In genomic region chr15:102149561-102149960, GRCm38 (mm10) we compare ENCODE assay signal across 19 mouse cellular contexts. TPM values are rescaled to one million over a fixed set of nuclear protein-coding genes. Genes with fewer than 3 reads are reported as not detected.
A peak's percentile ranks its signal among the peaks of the same experiment; 100 is the strongest.
DNase-seq lines count a peak whose midpoint lies in the region; ATAC-seq and TF ChIP-seq lines count a peak whose summit lies in the region.
"Had no signal": no experiment of that assay in that cellular context is flagged by ENCODE, and none has a peak within 500 bp of the region (broad histone marks: within the 10 kb centered on the region; RNA-seq: fewer than 3 reads in every experiment).

No protein-coding gene starts in this region.

- peak; percentile 70 for DNase-seq in kidney, adult 2 months
- DNase-seq in kidney, postnatal 14 days: peak; percentile 45
- no peak for DNase-seq in gastrocnemius, postnatal 10 days
- no peak for DNase-seq in frontal cortex, postnatal 10 days (ENCODE audit: low spot score in 2 of 2)
- no peak for DNase-seq in thymus, postnatal 4 days
- DNase-seq: adrenal gland, postnatal 25 days; cerebellum, adult 2 months; gastrocnemius, adult 2 months; lung, postnatal 10 days; right cerebral cortex, adult 18-20 months; spleen, adult 18-20 months had no signal

- H3K4me3 ChIP-seq in kidney, adult 2 months (ENCODE audit: insufficient read depth, low read depth, low read length): no peak overlapping the region
- H3K4me3 ChIP-seq in kidney, embryonic 14.5 days (ENCODE audit: low read length): no peak overlapping the region
- H3K4me3 ChIP-seq in liver, embryonic 15.5 days (replicated peaks): no peak overlapping the region
- H3K4me3 ChIP-seq: embryonic facial prominence, embryonic 12.5 days; forebrain, embryonic 15.5 days; gastrocnemius, adult 2 months; hindbrain, embryonic 13.5 days had no signal

- no peak overlapping the region for H3K9ac ChIP-seq in kidney, embryonic 14.5 days (ENCODE audit: low read depth, low read length)
- H3K9ac ChIP-seq in liver, embryonic 15.5 days: no peak overlapping the region
- H3K9ac ChIP-seq: embryonic facial prominence, embryonic 12.5 days; forebrain, embryonic 15.5 days had no signal

- H3K36me3 ChIP-seq in kidney, adult 2 months (ENCODE audit: control insufficient read depth, insufficient read depth, low read length): no peaks in the 10 kb centered on the region
- H3K36me3 ChIP-seq in kidney, embryonic 14.5 days (ENCODE audit: control insufficient read depth, insufficient read depth, low read length): no peaks in the 10 kb centered on the region
- H3K36me3 ChIP-seq in liver, embryonic 15.5 days (replicated peaks): 0 out of 2 replicates have a peak, but pooled peaks cover 1% of the 10 kb centered on the region
- H3K36me3 ChIP-seq: embryonic facial prominence, embryonic 12.5 days; forebrain, embryonic 15.5 days; hindbrain, embryonic 13.5 days had no signal

- WGBS in kidney, adult 2 months: 64% methylated on average over 4 of the region's 4 CpGs
- 67% methylated on average over 4 of the region's 4 CpGs for WGBS in kidney, embryonic 14.5 days
- 68% methylated on average over 4 of the region's 4 CpGs for WGBS in liver, embryonic 15.5 days (ENCODE audit: insufficient replicate concordance)

- peaks cover 13% of the 10 kb centered on the region for H3K4me1 ChIP-seq in kidney, adult 2 months (ENCODE audit: control insufficient read depth, insufficient read depth, low read length)
- peaks cover 9% of the 10 kb centered on the region; the same call in 1 of the 2 replicates for H3K4me1 ChIP-seq in kidney, embryonic 14.5 days (ENCODE audit: control insufficient read depth, insufficient read depth, low read length)
- peaks cover 44% of the 10 kb centered on the region for H3K4me1 ChIP-seq in liver, embryonic 15.5 days (replicated peaks)

- H3K9me3 ChIP-seq in kidney, embryonic 14.5 days (ENCODE audit: control insufficient read depth, low read length): no peaks in the 10 kb centered on the region
- H3K9me3 ChIP-seq in liver, embryonic 15.5 days (replicated peaks): no peaks in the 10 kb centered on the region
- H3K9me3 ChIP-seq: embryonic facial prominence, embryonic 12.5 days; forebrain, embryonic 15.5 days; hindbrain, embryonic 13.5 days; megakaryocyte, embryonic 14.5 days had no signal

- no peak overlapping the region for H3K27ac ChIP-seq in kidney, adult 2 months (ENCODE audit: insufficient read depth, low read depth, low read length)
- no peak overlapping the region for H3K27ac ChIP-seq in kidney, embryonic 14.5 days (ENCODE audit: low read depth, low read length)
- H3K27ac ChIP-seq in liver, embryonic 15.5 days (replicated peaks): peak overlapping the region; percentile 89
- H3K27ac ChIP-seq: embryonic facial prominence, embryonic 12.5 days; forebrain, embryonic 15.5 days; hindbrain, embryonic 13.5 days had no signal

- H3K27me3 ChIP-seq in kidney, adult 2 months (replicated peaks; ENCODE audit: control insufficient read depth, insufficient read depth, low read length): no peaks in the 10 kb centered on the region
- peaks cover 10% of the 10 kb centered on the region for H3K27me3 ChIP-seq in kidney, embryonic 14.5 days (ENCODE audit: control insufficient read depth, insufficient read depth, low read length)
- peaks cover 17% of the 10 kb centered on the region for H3K27me3 ChIP-seq in liver, embryonic 15.5 days

- no peak for ATAC-seq in kidney, embryonic 14.5 days (ENCODE audit: low FRiP score, low TSS enrichment)
- peak; percentile 5; the same call in 1 of the 2 replicates for ATAC-seq in liver, embryonic 15.5 days (ENCODE audit: insufficient read depth)
- ATAC-seq: forebrain, embryonic 15.5 days had no signal

- TF ChIP-seq CTCF in kidney, adult 2 months (conservative IDR thresholded peaks at IDR 0.05; ENCODE audit: insufficient read depth, insufficient read length, low read depth, low read length): no peak

- H3K4me2 ChIP-seq in kidney, embryonic 14.5 days (replicated peaks; ENCODE audit: low read depth, low read length): no peak overlapping the region
- peak overlapping the region; percentile 78 for H3K4me2 ChIP-seq in liver, embryonic 15.5 days
- H3K4me2 ChIP-seq: embryonic facial prominence, embryonic 12.5 days; forebrain, embryonic 15.5 days; hindbrain, embryonic 13.5 days had no signal

- no peak for TF ChIP-seq POLR2A in kidney, adult 2 months (IDR thresholded peaks at IDR 0.05; ENCODE audit: low read depth, low read length)

RNA-seq across cellular contexts. Expression of gene Soat2, which starts 0.8 kb away (rescaled TPM):
- 1.1 and 1.2 TPM in 2 replicates for polyA plus RNA-seq in kidney, adult 2 months (2012; rRNA removed)
- 0.11 and 0.28 TPM in 2 replicates for polyA plus RNA-seq in kidney, embryonic 14.5 days (2014; fragmentation: Nextera tagmentation; extraction: Ambion mirVana)
- 33.1 and 34.7 TPM in 2 replicates for polyA plus RNA-seq in liver, embryonic 15.5 days (2015; fragmentation: Nextera tagmentation; extraction: Ambion mirVana)
- under 1 TPM; 0.14 to 0.27 TPM for total RNA-seq in gastrocnemius, postnatal 10 days (2021)
- total RNA-seq: layer of hippocampus, postnatal 10 days; midbrain, postnatal 0 days had no signal
- polyA plus RNA-seq: cerebellum, adult 2 months; forebrain, embryonic 15.5 days; hindbrain, embryonic 13.5 days had no signal

RNA-seq across cellular contexts. Expression of gene Igfbp6, which starts 5.4 kb away (rescaled TPM):
- polyA plus RNA-seq in kidney, adult 2 months (2012; rRNA removed): 18.5 and 26.8 TPM in 2 replicates
- 24.0 and 27.1 TPM in 2 replicates for polyA plus RNA-seq in kidney, embryonic 14.5 days (2014; fragmentation: Nextera tagmentation; extraction: Ambion mirVana)
- 1.8 and 1.9 TPM in 2 replicates for polyA plus RNA-seq in liver, embryonic 15.5 days (2015; fragmentation: Nextera tagmentation; extraction: Ambion mirVana)
- 10 to 100 TPM; 66.0 to 77.5 TPM for total RNA-seq in gastrocnemius, postnatal 10 days (2021)

RNA-seq across cellular contexts. Expression of gene Spryd3, which starts 13.5 kb away (rescaled TPM):
- polyA plus RNA-seq in kidney, adult 2 months (2012; rRNA removed): 29.7 and 30.1 TPM in 2 replicates
- polyA plus RNA-seq in kidney, embryonic 14.5 days (2014; fragmentation: Nextera tagmentation; extraction: Ambion mirVana): 9.0 and 11.1 TPM in 2 replicates
- polyA plus RNA-seq in liver, embryonic 15.5 days (2015; fragmentation: Nextera tagmentation; extraction: Ambion mirVana): 12.9 and 14.6 TPM in 2 replicates
- total RNA-seq in gastrocnemius, postnatal 10 days (2021): 10 to 100 TPM; 14.2 to 14.8 TPM

RNA-seq across cellular contexts. Expression of gene Tns2, which starts 49.3 kb away (rescaled TPM):
- polyA plus RNA-seq in kidney, adult 2 months (2012; rRNA removed): 124 and 143 TPM in 2 replicates
- polyA plus RNA-seq in kidney, embryonic 14.5 days (2014; fragmentation: Nextera tagmentation; extraction: Ambion mirVana): 39.1 and 46.6 TPM in 2 replicates
- 4.7 and 5.4 TPM in 2 replicates for polyA plus RNA-seq in liver, embryonic 15.5 days (2015; fragmentation: Nextera tagmentation; extraction: Ambion mirVana)
- total RNA-seq in gastrocnemius, postnatal 10 days (2021): 10 to 100 TPM; 38.8 to 41.9 TPM

RNA-seq across cellular contexts. Expression of gene Zfp740, which starts 53.5 kb away (rescaled TPM):
- 29.1 and 30.3 TPM in 2 replicates for polyA plus RNA-seq in kidney, adult 2 months (2012; rRNA removed)
- 30.1 and 59.9 TPM in 2 replicates for polyA plus RNA-seq in kidney, embryonic 14.5 days (2014; fragmentation: Nextera tagmentation; extraction: Ambion mirVana)
- polyA plus RNA-seq in liver, embryonic 15.5 days (2015; fragmentation: Nextera tagmentation; extraction: Ambion mirVana): 15.3 and 18.9 TPM in 2 replicates
- total RNA-seq in gastrocnemius, postnatal 10 days (2021): 10 to 100 TPM; 42.8 to 52.6 TPM

Comparison
In these comparisons a context has a peak if more than half of its experiments do, and no peak if none do; other contexts are left out.
1. DNase-seq: peak in kidney, adult 2 months (single experiment) and kidney, postnatal 14 days (single experiment); none in gastrocnemius, postnatal 10 days (single experiment), frontal cortex, postnatal 10 days (0 of 2) and thymus, postnatal 4 days (single experiment).
2. RNA of gene Soat2, which starts 0.8 kb away (polyA plus RNA-seq): 33.1 to 34.7 TPM in liver, embryonic 15.5 days; 1.1 to 1.2 TPM in kidney, adult 2 months and 0.11 to 0.28 TPM in kidney, embryonic 14.5 days; every median in the first group is over 10 times any median in the second.